Mouse (Mus musculus) limb, embryonic 14.5 days (tissue): ENCODE measurements around the gene Arid5b. TPM values are rescaled to one million over a fixed set of nuclear protein-coding genes. Genes with fewer than 3 reads are reported as not detected.

Source experiments
- ATAC-seq: fragments of 200-750 bp; cut with Nextera tagmentation; 2 replicates; pipeline ENCODE4 v1.8.0; 2017; ENCODE audit warnings: low read depth, moderate number of reproducible peaks, moderate TSS enrichment; ENCODE audit not compliant: low FRiP score
- DNase-seq: peaks from one replicate; pipeline ENCODE4 v3.0.0-alpha.2; 2015; ENCODE audit warnings: low spot score
- H3K27ac ChIP-seq: fragments of 300-500 bp; sonication (generic); replicated peaks from 2 replicates; pipeline ENCODE4 v1.5.1; 2014; ENCODE audit warnings: low read depth, mild to moderate bottlenecking, low read length, moderate library complexity, mixed read lengths
- H3K27me3 ChIP-seq: fragments of 300-500 bp; sonication (generic); 2 replicates; pipeline ENCODE4 v1.6.1; 2014; ENCODE audit warnings: low read length, mixed read lengths; ENCODE audit not compliant: control insufficient read depth, insufficient read depth
- H3K36me3 ChIP-seq: fragments of 300-500 bp; sonication (generic); 2 replicates; pipeline ENCODE4 v1.6.1; 2014; ENCODE audit warnings: mild to moderate bottlenecking, low read length, moderate library complexity, mixed read lengths; ENCODE audit not compliant: control insufficient read depth, insufficient read depth
- H3K4me1 ChIP-seq: fragments of 300-500 bp; sonication (generic); 2 replicates; pipeline ENCODE4 v1.6.1; 2014; ENCODE audit warnings: antibody characterized with exemption, low read length, mixed read lengths; ENCODE audit not compliant: control insufficient read depth, insufficient read depth
- H3K4me2 ChIP-seq: fragments of 300-500 bp; sonication (generic); replicated peaks from 2 replicates; pipeline ENCODE4 v1.6.1; 2014; ENCODE audit warnings: low read depth, mild to moderate bottlenecking, low read length, moderate library complexity; ENCODE audit not compliant: severe bottlenecking
- H3K4me3 ChIP-seq: fragments of 300-500 bp; sonication (generic); replicated peaks from 2 replicates; pipeline ENCODE4 v1.5.1; 2014; ENCODE audit warnings: low read length
- H3K9ac ChIP-seq: fragments of 300-500 bp; sonication (generic); 2 replicates; pipeline ENCODE4 v1.6.1; 2014; ENCODE audit warnings: mild to moderate bottlenecking, low read depth, low read length, moderate library complexity; ENCODE audit not compliant: severe bottlenecking
- H3K9me3 ChIP-seq: fragments of 300-500 bp; sonication (generic); 2 replicates; pipeline ENCODE4 v1.6.1; 2016; ENCODE audit warnings: low read length; ENCODE audit not compliant: control insufficient read depth
- POLR2A ChIP-seq: fragments of 200-500 bp; IDR thresholded peaks from 2 replicates; pipeline ENCODE4 v1.8.0; 2012; ENCODE audit warnings: inconsistent platforms, mild to moderate bottlenecking, moderate library complexity, borderline replicate concordance; ENCODE audit not compliant: insufficient read depth, insufficient read length; ENCODE audit errors: extremely low read depth
- WGBS: fragments of 180-500 bp; shearing (Covaris S2); extraction: QIAGEN DNeasy Blood & Tissue Kit; methylation state at CpG from one replicate; pipeline ENCODE4 v1.1.7; 2014; 5-methylcytosine and 5-hydroxymethylcytosine counted together
- polyA plus RNA-seq, 2 experiments: library from polyadenylated mRNA; depleted of rRNA in 1 of 2; stranded (reverse) in 1 of 2; unstranded in 1 of 2; fragments of >200 nt; fragmentation: Nextera tagmentation in 1 of 2; extraction: Ambion mirVana in 1 of 2; gene quantifications; 2 replicates each; pipeline versions ENCODE4 v1.2.1 to v1.2.3; 2012 to 2014

Arid5b gene
- polyA plus RNA-seq, 2 experiments, result 14.1 to 41.0 TPM

GRCm38 (mm10) chr10:68191691-68192380 lies 86.7 kb downstream of the Arid5b start:
- Histone ChIP-seq H3K9me3 (no peaks in the 10 kb centered on the region), H3K4me3 (no peak overlapping the region), H3K36me3 (peaks cover 2% of the 10 kb centered on the region; the same call in 1 of the 2 replicates), H3K27me3 (no peaks in the 10 kb centered on the region), H3K9ac (no peak overlapping the region), H3K4me1 (peaks cover 27% of the 10 kb centered on the region), H3K27ac (no peak overlapping the region), H3K4me2 (peak overlapping the region; percentile 38)
- no peak for TF ChIP-seq POLR2A
- 9% methylated on average over 13 of the region's 13 CpGs for WGBS
- ATAC-seq (no peak), DNase-seq (peak; percentile 71)

DNA sequence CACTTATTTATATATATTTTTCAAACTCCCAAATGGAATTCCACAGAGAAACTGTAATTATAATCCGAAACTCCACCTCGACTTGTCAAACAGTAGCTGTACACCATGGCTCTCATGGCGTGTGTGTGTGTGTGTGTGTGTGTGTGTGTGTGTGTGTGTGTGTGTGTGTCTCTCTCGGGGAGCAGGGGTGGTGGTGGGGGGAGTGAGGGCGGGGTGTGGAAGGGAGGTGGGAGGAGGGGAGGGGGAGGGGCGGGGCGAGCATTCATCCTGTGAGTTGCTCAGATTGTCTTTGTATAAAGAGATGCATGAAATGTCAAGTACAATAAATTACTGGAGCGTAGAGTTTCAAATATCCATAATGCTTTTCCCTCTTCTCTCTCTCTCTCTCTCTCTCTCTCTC lies 87.4 kb downstream of the Arid5b start:
- peaks cover 27% of the 10 kb centered on the region for H3K4me1 ChIP-seq
- no peak overlapping the region for H3K4me3 ChIP-seq
- WGBS, result 32% methylated on average over 8 of the region's 8 CpGs
- no peaks in the 10 kb centered on the region for H3K9me3 ChIP-seq
- peak overlapping the region; percentile 38 for H3K4me2 ChIP-seq
- no peaks in the 10 kb centered on the region for H3K27me3 ChIP-seq
- no peak overlapping the region for H3K9ac ChIP-seq
- peaks cover 7% of the 10 kb centered on the region for H3K36me3 ChIP-seq
- ATAC-seq (no peak), DNase-seq (no peak)
- H3K27ac ChIP-seq, result no peak overlapping the region
- no peak for TF ChIP-seq POLR2A

DNA sequence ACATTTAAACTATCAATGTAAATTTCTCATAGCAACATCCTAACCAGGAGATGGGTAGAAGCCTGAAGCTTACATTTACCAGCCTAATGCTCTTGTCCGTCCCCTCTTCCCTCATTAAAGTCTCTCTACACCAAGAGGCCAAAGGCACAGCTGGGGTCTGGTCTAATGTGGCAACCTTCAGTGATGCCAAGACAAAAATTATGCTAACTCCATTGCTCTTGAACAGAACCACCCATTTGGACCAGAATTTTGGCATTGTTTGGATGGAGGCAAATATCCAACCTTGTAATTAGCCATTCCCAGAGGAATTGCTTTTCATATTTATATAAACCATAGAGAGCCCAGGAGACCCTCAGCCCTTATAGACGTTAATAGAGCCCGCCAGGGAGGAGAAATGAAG lies 88.7 kb downstream of the Arid5b start:
- Histone ChIP-seq H3K4me3 (no peak overlapping the region), H3K4me2 (0 out of 2 replicates have a peak overlapping the region, but pooled peaks have one; percentile 15), H3K4me1 (peaks cover 27% of the 10 kb centered on the region), H3K27me3 (no peaks in the 10 kb centered on the region), H3K36me3 (peaks cover 13% of the 10 kb centered on the region), H3K9ac (no peak overlapping the region), H3K27ac (no peak overlapping the region), H3K9me3 (no peaks in the 10 kb centered on the region)
- ATAC-seq (no peak), DNase-seq (no peak)
- no peak for TF ChIP-seq POLR2A
- 65% methylated on average over 3 of the region's 3 CpGs for WGBS

DNA sequence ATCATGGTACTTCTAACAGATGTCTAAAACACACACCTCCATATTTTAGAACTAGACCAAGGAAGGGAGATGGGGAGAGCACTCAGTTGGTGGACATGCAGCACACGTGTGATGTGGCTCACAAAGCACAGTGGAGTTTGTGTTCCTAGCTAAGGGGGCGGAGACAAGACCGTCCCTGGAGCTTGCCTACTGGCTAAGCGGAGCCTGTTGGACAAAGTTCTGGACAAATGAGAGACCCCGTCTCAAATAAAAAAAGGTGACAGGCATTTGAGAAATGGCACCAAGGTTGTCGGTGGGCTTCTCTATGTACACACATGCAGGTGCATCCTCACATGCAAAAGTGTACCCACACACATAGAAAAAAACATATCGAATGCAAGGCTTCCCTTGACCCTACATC lies 95.4 kb downstream of the Arid5b start:
- WGBS, result 83% methylated on average over 7 of the region's 7 CpGs
- no peak for TF ChIP-seq POLR2A
- DNase-seq (no peak), ATAC-seq (no peak)
- Histone ChIP-seq H3K9me3 (no peaks in the 10 kb centered on the region), H3K27me3 (no peaks in the 10 kb centered on the region), H3K4me2 (no peak overlapping the region), H3K27ac (no peak overlapping the region), H3K4me1 (peaks cover 9% of the 10 kb centered on the region), H3K4me3 (no peak overlapping the region), H3K9ac (no peak overlapping the region), H3K36me3 (peaks cover 20% of the 10 kb centered on the region)

DNA sequence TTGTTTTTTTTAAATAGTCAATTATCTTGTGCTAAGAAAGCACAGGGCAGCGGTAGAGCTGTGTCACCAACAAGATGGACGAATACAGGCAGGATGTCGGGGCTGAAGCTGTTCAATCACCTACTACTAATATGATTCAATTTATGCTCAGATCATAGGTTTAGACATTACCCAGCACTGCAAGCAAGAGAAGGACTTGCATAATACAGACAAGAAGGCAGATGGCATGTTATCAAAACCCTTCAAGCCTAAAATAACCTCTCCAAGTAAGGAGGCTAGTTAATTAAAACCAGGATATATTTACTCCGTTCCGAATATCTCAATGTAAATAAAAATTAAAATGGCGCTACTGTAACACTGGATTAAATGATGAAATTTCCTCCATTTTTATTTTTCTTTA lies 96.3 kb downstream of the Arid5b start:
- ATAC-seq, result no peak
- no peaks in the 10 kb centered on the region for H3K27me3 ChIP-seq
- no peak overlapping the region for H3K27ac ChIP-seq
- 45% methylated on average over 6 of the region's 6 CpGs for WGBS
- peaks cover 20% of the 10 kb centered on the region for H3K36me3 ChIP-seq
- no peak for TF ChIP-seq POLR2A
- H3K4me3 ChIP-seq, result no peak overlapping the region
- H3K9me3 ChIP-seq, result no peaks in the 10 kb centered on the region
- H3K4me2 ChIP-seq, result no peak overlapping the region
- DNase-seq, result no peak
- no peak overlapping the region for H3K9ac ChIP-seq
- peaks cover 11% of the 10 kb centered on the region for H3K4me1 ChIP-seq
